In genomic region chr2:155093418-155093817, GRCm38 (mm10) we compare ENCODE assay signal across 21 mouse cellular contexts. TPM values are rescaled to one million over a fixed set of nuclear protein-coding genes. Genes with fewer than 3 reads are reported as not detected.
DNase-seq lines count a peak whose midpoint lies in the region; ATAC-seq and TF ChIP-seq lines count a peak whose summit lies in the region.
"Had no signal": no experiment of that assay in that cellular context is flagged by ENCODE, and none has a peak within 500 bp of the region (broad histone marks: within the 10 kb centered on the region; RNA-seq: fewer than 3 reads in every experiment).

No protein-coding gene starts in this region.

- H3K27ac ChIP-seq in MEL (ENCODE audit: control insufficient read depth, low read depth, low read length): peak overlapping the region; percentile 46
- peak overlapping the region; percentile 15; the same call in 1 of the 2 replicates for H3K27ac ChIP-seq in liver, embryonic 14.5 days
- H3K27ac ChIP-seq in forebrain, embryonic 11.5 days (ENCODE audit: low read depth, low read length): no peak overlapping the region
- H3K27ac ChIP-seq: embryonic facial prominence, embryonic 15.5 days; forebrain, embryonic 10.5 days; hindbrain, embryonic 10.5 days; hindbrain, embryonic 14.5 days had no signal

- peak in 1 of 2 experiments; percentile 50; a peak in 2 of 4 replicates for TF ChIP-seq EP300 in MEL (IDR thresholded peaks at IDR 0.05; ENCODE audit: low read depth in 1 of 2, low read length in 2 of 2)
- TF ChIP-seq EP300 in liver, embryonic 14.5 days (IDR thresholded peaks at IDR 0.05; ENCODE audit: low read depth): no peak

- H3K4me3 ChIP-seq in MEL (ENCODE audit: control insufficient read depth in 1 of 2, insufficient read depth in 1 of 2, low read depth in 2 of 2, low read length in 2 of 2): peak overlapping the region; percentile 13 to 61
- no peak overlapping the region for H3K4me3 ChIP-seq in liver, embryonic 14.5 days (ENCODE audit: insufficient read depth in 1 of 2, low read depth in 2 of 2, low read length in 2 of 2)
- H3K4me3 ChIP-seq in megakaryocyte, embryonic 14.5 days (replicated peaks): peak overlapping the region; percentile 33
- no peak overlapping the region for H3K4me3 ChIP-seq in forebrain, embryonic 11.5 days (ENCODE audit: low read depth, low read length)
- H3K4me3 ChIP-seq: embryonic facial prominence, embryonic 15.5 days; erythroblast, embryonic 14.5 days; forebrain, embryonic 10.5 days; heart, embryonic 12.5 days; hindbrain, embryonic 10.5 days had no signal

- no peaks in the 10 kb centered on the region for H3K27me3 ChIP-seq in MEL (ENCODE audit: control insufficient read depth in 1 of 2, insufficient read depth in 2 of 2, low read length in 2 of 2)
- no peaks in the 10 kb centered on the region for H3K27me3 ChIP-seq in liver, embryonic 14.5 days (ENCODE audit: control insufficient read depth, insufficient read depth, low read length)
- H3K27me3 ChIP-seq in megakaryocyte, embryonic 14.5 days (replicated peaks): no peaks in the 10 kb centered on the region
- no peaks in the 10 kb centered on the region for H3K27me3 ChIP-seq in forebrain, embryonic 11.5 days (ENCODE audit: control insufficient read depth, insufficient read depth, low read length)
- H3K27me3 ChIP-seq: embryonic facial prominence, embryonic 15.5 days; heart, embryonic 12.5 days had no signal

- ATAC-seq in liver, embryonic 14.5 days (ENCODE audit: insufficient read depth): no peak
- no peak for ATAC-seq in forebrain, embryonic 11.5 days (replicated peaks; ENCODE audit: low FRiP score)
- ATAC-seq: forebrain, embryonic 16.5 days had no signal

- no peak for TF ChIP-seq POLR2A in MEL (IDR thresholded peaks at IDR 0.05; ENCODE audit: control insufficient read depth in 1 of 2, insufficient read depth in 1 of 2, low read depth in 1 of 2, low read length in 2 of 2, poor library complexity in 1 of 2)

- H3K9ac ChIP-seq in MEL (ENCODE audit: control insufficient read depth, low read depth, low read length, poor library complexity, severe bottlenecking): peak overlapping the region; percentile 4
- H3K9ac ChIP-seq in liver, embryonic 14.5 days (replicated peaks): no peak overlapping the region
- H3K9ac ChIP-seq in forebrain, embryonic 11.5 days (ENCODE audit: low read length): no peak overlapping the region
- H3K9ac ChIP-seq: embryonic facial prominence, embryonic 15.5 days; heart, embryonic 12.5 days; hindbrain, embryonic 14.5 days had no signal

- DNase-seq in A20 (ENCODE audit: low read depth, low spot score): peak; percentile 61
- DNase-seq in MEL (ENCODE audit: low read depth, low spot score): peak; percentile 63
- no peak for DNase-seq in liver, embryonic 14.5 days (ENCODE audit: low read depth in 3 of 3, low spot score in 3 of 3)
- no peak for DNase-seq in right cerebral cortex, postnatal 4 days
- no peak for DNase-seq in forebrain, embryonic 11.5 days (ENCODE audit: low spot score)
- no peak for DNase-seq in kidney, adult 9 months
- DNase-seq in embryo, embryonic 11 days: no peak
- DNase-seq: adrenal gland, adult 2 months; adrenal gland, postnatal 25 days; cerebellum, adult 18-20 months; cerebellum, adult 9-11 months; cerebellum, postnatal 36 days; gastrocnemius, postnatal 14 days had no signal

- no peak for TF ChIP-seq CTCF in MEL (IDR thresholded peaks at IDR 0.05 in 2 of 3, conservative IDR thresholded peaks at IDR 0.05 in 1 of 3; ENCODE audit: control insufficient read depth in 1 of 3, insufficient read depth in 1 of 3, low read depth in 2 of 3, low read length in 3 of 3, poor library complexity in 1 of 3, severe bottlenecking in 1 of 3)
- TF ChIP-seq CTCF in liver, embryonic 14.5 days (IDR thresholded peaks at IDR 0.05; ENCODE audit: low read depth): no peak

- WGBS in liver, embryonic 14.5 days (ENCODE audit: insufficient replicate concordance): 20% methylated on average over 4 of the region's 4 CpGs
- 61% methylated on average over 4 of the region's 4 CpGs for whole genome bisulfite sequencing in forebrain, embryonic 11.5 days

- H3K4me2 ChIP-seq in liver, embryonic 14.5 days (ENCODE audit: low read depth): no peak overlapping the region
- no peak overlapping the region for H3K4me2 ChIP-seq in forebrain, embryonic 11.5 days (ENCODE audit: low read depth, low read length, severe bottlenecking)
- H3K4me2 ChIP-seq: embryonic facial prominence, embryonic 15.5 days; heart, embryonic 12.5 days; hindbrain, embryonic 14.5 days had no signal

- no peaks in the 10 kb centered on the region for H3K79me2 ChIP-seq in MEL (ENCODE audit: control insufficient read depth, insufficient read depth, low read length, poor library complexity)

- H3K36me3 ChIP-seq in MEL (ENCODE audit: control insufficient read depth in 1 of 2, insufficient read depth in 2 of 2, low read length in 2 of 2): peaks cover 0 to 28% of the 10 kb centered on the region in 2 experiments; a peak in 2 of 4 replicates
- no peaks in the 10 kb centered on the region for H3K36me3 ChIP-seq in liver, embryonic 14.5 days (replicated peaks; ENCODE audit: control insufficient read depth, insufficient read depth, low read depth)
- H3K36me3 ChIP-seq in megakaryocyte, embryonic 14.5 days (replicated peaks; ENCODE audit: low read length): no peaks in the 10 kb centered on the region
- no peaks in the 10 kb centered on the region for H3K36me3 ChIP-seq in forebrain, embryonic 11.5 days (ENCODE audit: control insufficient read depth, insufficient read depth, low read length)
- H3K36me3 ChIP-seq: embryonic facial prominence, embryonic 15.5 days; forebrain, embryonic 10.5 days; heart, embryonic 12.5 days; hindbrain, embryonic 10.5 days had no signal

- peaks cover 24 to 28% of the 10 kb centered on the region in 2 experiments for H3K4me1 ChIP-seq in MEL (ENCODE audit: control insufficient read depth in 1 of 2, insufficient read depth in 2 of 2, low read length in 2 of 2)
- peaks cover 33 to 37% of the 10 kb centered on the region in 2 experiments for H3K4me1 ChIP-seq in liver, embryonic 14.5 days (replicated peaks; ENCODE audit: control insufficient read depth in 2 of 2, insufficient read depth in 2 of 2, low read length in 1 of 2)
- H3K4me1 ChIP-seq in megakaryocyte, embryonic 14.5 days: peaks cover 27% of the 10 kb centered on the region
- no peaks in the 10 kb centered on the region for H3K4me1 ChIP-seq in forebrain, embryonic 11.5 days (replicated peaks; ENCODE audit: control insufficient read depth, insufficient read depth, low read length)
- H3K4me1 ChIP-seq: embryonic facial prominence, embryonic 15.5 days; forebrain, embryonic 10.5 days had no signal

- no peaks in the 10 kb centered on the region for H3K9me3 ChIP-seq in MEL (replicated peaks; ENCODE audit: insufficient read depth, low read length)
- no peaks in the 10 kb centered on the region for H3K9me3 ChIP-seq in liver, embryonic 14.5 days (ENCODE audit: control insufficient read depth, low read length)
- no peaks in the 10 kb centered on the region for H3K9me3 ChIP-seq in megakaryocyte, embryonic 14.5 days
- H3K9me3 ChIP-seq in forebrain, embryonic 11.5 days (ENCODE audit: control insufficient read depth, low read length): no peaks in the 10 kb centered on the region
- H3K9me3 ChIP-seq: embryonic facial prominence, embryonic 15.5 days; forebrain, embryonic 10.5 days; heart, embryonic 12.5 days; hindbrain, embryonic 10.5 days had no signal

- TF ChIP-seq RAD21 in MEL (IDR thresholded peaks at IDR 0.05; ENCODE audit: low read depth, low read length): no peak

TF ChIP-seq in MEL, 35 proteins besides CTCF, POLR2A, EP300 and RAD21:
- TF ChIP-seq SIN3A (IDR thresholded peaks at IDR 0.05; ENCODE audit: low read length) (peak; percentile 62; the same call in 1 of the 2 replicates), MXI1 (IDR thresholded peaks at IDR 0.05; ENCODE audit: low read depth, low read length) (peak; percentile 83; the same call in 1 of the 2 replicates), JUND (IDR thresholded peaks at IDR 0.05; ENCODE audit: low read depth, low read length) (peak; percentile 92), NELFE (IDR thresholded peaks at IDR 0.05; ENCODE audit: low read depth, low read length) (peak; percentile 28; the same call in 1 of the 2 replicates), RCOR1 (IDR thresholded peaks at IDR 0.05; ENCODE audit: low read depth, low read length) (peak; percentile 35; the same call in 1 of the 2 replicates), TAL1 (IDR thresholded peaks at IDR 0.05; ENCODE audit: low read length) (no peak), GATA1 (IDR thresholded peaks at IDR 0.05; ENCODE audit: low read depth, low read length) (peak; percentile 55; the same call in 1 of the 2 replicates), MAX (IDR thresholded peaks at IDR 0.05; ENCODE audit: low read length) (peak; percentile 73; the same call in 1 of the 2 replicates), POLR2AphosphoS2 (IDR thresholded peaks at IDR 0.05; ENCODE audit: low read length) (no peak), ELF1 (IDR thresholded peaks at IDR 0.05; ENCODE audit: low read depth, low read length) (0 out of 2 replicates have a peak, but pooled peaks have one; percentile 8), MYB (IDR thresholded peaks at IDR 0.05; ENCODE audit: low read depth, low read length) (peak; percentile 48; the same call in 1 of the 2 replicates), TBP (IDR thresholded peaks at IDR 0.05; ENCODE audit: low read depth, low read length) (0 out of 2 replicates have a peak, but pooled peaks have one; percentile 8), MYC (IDR thresholded peaks at IDR 0.05; ENCODE audit: low read depth, low read length) (peak; percentile 75), ZKSCAN1 (IDR thresholded peaks at IDR 0.05; ENCODE audit: low read depth, low read length) (no peak)

RNA-seq across cellular contexts. Expression of gene Ahcy, which starts 19.1 kb away (rescaled TPM):
- 255 and 325 TPM in 2 replicates for total RNA-seq in MEL (2012; rRNA removed)
- 1,000 to 10,000 TPM in 1 of 2 experiments, 100 to 1,000 TPM in 1; 364 to 5,082 TPM for polyA plus RNA-seq in MEL (2012; ENCODE audit: insufficient read depth in 1 of 2, insufficient read length in 2 of 2, low read depth in 1 of 2, low replicate concordance in 2 of 2, missing spikeins in 1 of 2)
- polyA plus RNA-seq in liver, embryonic 14.5 days (2012; rRNA removed): 88.4 and 89.4 TPM in 2 replicates
- 61.3 and 65.7 TPM in 2 replicates for polyA plus RNA-seq in liver, embryonic 14.5 days (2014; fragmentation: Nextera tagmentation; extraction: Ambion mirVana)
- 2.7 and 9.5 TPM in 2 replicates for polyA plus RNA-seq in megakaryocyte, embryonic 14.5 days (2012; ENCODE audit: insufficient read depth, low replicate concordance)
- 91.8 and 95.8 TPM in 2 replicates for polyA plus RNA-seq in forebrain, embryonic 11.5 days (2014; fragmentation: Nextera tagmentation; extraction: Ambion mirVana)

RNA-seq across cellular contexts. Expression of gene Itch, which starts 39.9 kb away (rescaled TPM):
- 18.1 and 18.3 TPM in 2 replicates for total RNA-seq in MEL (2012; rRNA removed)
- polyA plus RNA-seq in MEL (2012; ENCODE audit: insufficient read depth in 1 of 2, insufficient read length in 2 of 2, low read depth in 1 of 2, low replicate concordance in 2 of 2, missing spikeins in 1 of 2): 10 to 100 TPM; 15.2 to 53.6 TPM
- 4.7 and 6.0 TPM in 2 replicates for polyA plus RNA-seq in liver, embryonic 14.5 days (2012; rRNA removed)
- 14.2 and 14.4 TPM in 2 replicates for polyA plus RNA-seq in liver, embryonic 14.5 days (2014; fragmentation: Nextera tagmentation; extraction: Ambion mirVana)
- 1.2 and 1.4 TPM in 2 replicates for polyA plus RNA-seq in megakaryocyte, embryonic 14.5 days (2012; ENCODE audit: insufficient read depth, low replicate concordance)
- polyA plus RNA-seq in forebrain, embryonic 11.5 days (2014; fragmentation: Nextera tagmentation; extraction: Ambion mirVana): 61.2 and 70.0 TPM in 2 replicates

Comparison
In these comparisons a context has a peak if more than half of its experiments do, and no peak if none do; other contexts are left out.
1. DNase-seq: peak in A20 (single experiment) and MEL (single experiment); none in liver, embryonic 14.5 days (0 of 3), right cerebral cortex, postnatal 4 days (single experiment), forebrain, embryonic 11.5 days (single experiment), kidney, adult 9 months (single experiment) and embryo, embryonic 11 days (single experiment).
2. H3K4me3 ChIP-seq: peak in MEL (2 of 2) and megakaryocyte, embryonic 14.5 days (single experiment); none in liver, embryonic 14.5 days (0 of 2) and forebrain, embryonic 11.5 days (single experiment).